Mouse (Mus musculus): ENCODE data around the gene Zfp94. TPM values are rescaled to one million over a fixed set of nuclear protein-coding genes. Genes with fewer than 3 reads are reported as not detected.

Zfp94 gene
- polyA plus RNA-seq, 1 experiment from 2014 or later: 10.4 TPM

- Histone ChIP-seq H3K36me3 (peaks cover 10% of the 10 kb centered on the region; the same call in 1 of the 2 replicates), H3K9ac (no peak overlapping the region), H3K4me2 (peak overlapping the region; percentile 71), H3K4me3 (no peak overlapping the region; the same call in 1 of the 2 replicates), H3K27ac (no peak overlapping the region), H3K9me3 (no peaks in the 10 kb centered on the region), H3K4me1 (0 out of 2 replicates have a peak, but pooled peaks cover 3% of the 10 kb centered on the region), H3K27me3 (no peaks in the 10 kb centered on the region)
- WGBS: 66% methylated on average over 3 of the region's 3 CpGs
- ATAC-seq (ENCODE audit: borderline replicate concordance, extremely low read depth, low FRiP score, low TSS enrichment): 0 out of 2 replicates have a peak, but pooled peaks have one; percentile 1
Observed at GRCm38 (mm10) chr7:24269256-24269655, 47.2 kb downstream of the Zfp94 start.

GRCm38 (mm10) chr7:24268176-24269155 is 48.0 kb downstream of the Zfp94 start:
- H3K4me3 ChIP-seq: no peak overlapping the region
- H3K27ac ChIP-seq: no peak overlapping the region
- 0 out of 2 replicates have a peak, but pooled peaks cover 4% of the 10 kb centered on the region for H3K36me3 ChIP-seq
- no peaks in the 10 kb centered on the region for H3K27me3 ChIP-seq
- no peak for ATAC-seq (ENCODE audit: borderline replicate concordance, extremely low read depth, low FRiP score, low TSS enrichment)
- H3K9ac ChIP-seq: no peak overlapping the region
- H3K4me2 ChIP-seq: no peak overlapping the region
- H3K4me1 ChIP-seq: 0 out of 2 replicates have a peak, but pooled peaks cover 3% of the 10 kb centered on the region
- H3K9me3 ChIP-seq: no peaks in the 10 kb centered on the region
- WGBS: 73% methylated on average over 24 of the region's 24 CpGs

DNA sequence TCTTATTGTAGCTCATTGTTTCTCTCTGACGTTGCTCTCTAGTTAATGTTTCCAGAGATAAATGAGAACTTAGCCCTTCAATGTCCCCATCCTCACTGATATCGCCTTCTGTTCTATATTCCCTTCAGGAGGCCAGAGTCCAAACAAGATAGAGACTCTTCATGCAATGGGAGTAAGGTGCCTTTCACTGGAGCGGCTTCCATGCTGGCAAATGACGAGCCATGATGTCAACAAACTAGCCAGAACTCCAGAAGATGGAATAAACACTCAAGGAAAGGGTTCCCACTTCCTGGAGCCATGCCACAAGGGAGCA is 56.5 kb downstream of the Zfp94 start:
- Histone ChIP-seq H3K27me3 (no peaks in the 10 kb centered on the region), H3K9ac (no peak overlapping the region), H3K9me3 (no peaks in the 10 kb centered on the region), H3K4me3 (no peak overlapping the region), H3K36me3 (peaks cover 10% of the 10 kb centered on the region; the same call in 1 of the 2 replicates), H3K27ac (no peak overlapping the region), H3K4me1 (peaks cover 4% of the 10 kb centered on the region), H3K4me2 (no peak overlapping the region)
- no peak for ATAC-seq (ENCODE audit: borderline replicate concordance, extremely low read depth, low FRiP score, low TSS enrichment)
- WGBS: 81% methylated on average over 4 of the region's 4 CpGs

DNA sequence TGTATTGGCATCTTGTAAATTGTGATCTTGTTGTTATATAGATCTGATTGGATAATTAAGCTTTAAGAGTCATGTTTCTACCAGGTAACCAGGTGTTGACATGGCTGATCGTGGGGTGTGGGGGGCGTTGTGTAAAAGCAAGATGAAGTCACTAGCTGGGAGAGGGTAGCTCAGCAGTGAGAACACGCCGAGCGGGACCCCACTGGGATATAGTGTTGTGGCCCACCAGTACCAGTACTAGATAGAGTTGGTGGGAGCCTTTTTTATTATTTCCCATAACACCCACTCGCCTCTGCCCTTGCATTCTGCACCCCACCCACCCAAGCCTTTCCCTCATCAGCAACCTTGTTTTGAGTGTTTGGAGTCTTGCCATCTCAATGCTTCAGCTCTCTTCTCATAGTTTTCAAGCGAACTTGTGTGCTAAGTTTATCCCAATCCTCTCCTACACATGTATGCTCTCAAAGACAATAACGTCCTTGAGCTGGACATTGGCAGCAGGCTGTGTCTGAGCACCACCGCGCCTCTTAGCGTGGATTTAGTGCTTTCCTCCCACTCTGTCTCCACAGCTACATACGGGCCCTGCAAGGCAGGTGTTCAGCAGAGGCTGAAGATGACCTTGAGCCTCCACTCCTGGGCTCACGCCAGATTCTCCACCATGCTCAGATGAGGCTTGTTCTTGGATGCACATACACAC is 57.0 kb downstream of the Zfp94 start:
- Histone ChIP-seq H3K4me2 (no peak overlapping the region), H3K4me3 (no peak overlapping the region), H3K9me3 (no peaks in the 10 kb centered on the region), H3K27ac (no peak overlapping the region), H3K36me3 (peaks cover 10% of the 10 kb centered on the region; the same call in 1 of the 2 replicates), H3K4me1 (peaks cover 4% of the 10 kb centered on the region), H3K27me3 (no peaks in the 10 kb centered on the region), H3K9ac (no peak overlapping the region)
- ATAC-seq (ENCODE audit: borderline replicate concordance, extremely low read depth, low FRiP score, low TSS enrichment): no peak
- 84% methylated on average over 13 of the region's 13 CpGs for WGBS

GRCm38 (mm10) chr7:24254633-24255474 is 61.6 kb downstream of the Zfp94 start, which contains the start of gene Zfp108:
Gene Zfp108, plus strand, starts transcription at chr7:24254794.
- no peak within 1 kb of the TSS for H3K27ac ChIP-seq
- WGBS: 17% methylated on average over 21 of the region's 21 CpGs

GRCm38 (mm10) chr7:24253779-24254615 is 62.5 kb downstream of the Zfp94 start:
- peak; percentile 39; the same call in 1 of the 2 replicates for ATAC-seq (ENCODE audit: borderline replicate concordance, extremely low read depth, low FRiP score, low TSS enrichment)
- H3K4me3 ChIP-seq: peak overlapping the region; percentile 56
- no peak overlapping the region for H3K9ac ChIP-seq
- 62% methylated on average over 9 of the region's 9 CpGs for WGBS
- H3K36me3 ChIP-seq: no peaks in the 10 kb centered on the region
- peaks cover 4% of the 10 kb centered on the region for H3K4me1 ChIP-seq
- peak overlapping the region; percentile 72 for H3K4me2 ChIP-seq
- H3K27me3 ChIP-seq: no peaks in the 10 kb centered on the region
- H3K27ac ChIP-seq: no peak overlapping the region
- no peaks in the 10 kb centered on the region for H3K9me3 ChIP-seq

More at GRCm38 (mm10) chr7:24254633-24255474, 61.6 kb downstream of the Zfp94 start, which contains the start of gene Zfp108:
- Histone ChIP-seq H3K9me3 (no peaks in the 10 kb centered on the region), H3K4me1 (peaks cover 4% of the 10 kb centered on the region), H3K36me3 (peaks cover 2% of the 10 kb centered on the region; the same call in 1 of the 2 replicates), H3K4me2 (peak within 1 kb of the TSS; percentile 72), H3K27me3 (no peaks in the 10 kb centered on the region), H3K4me3 (peak within 1 kb of the TSS; percentile 56), H3K9ac (peak within 1 kb of the TSS; percentile 56)
- peak; percentile 85 for ATAC-seq (ENCODE audit: borderline replicate concordance, extremely low read depth, low FRiP score, low TSS enrichment)

Small RNAs within 50 kb of the gene (microRNA-seq; reads per million reads assigned to microRNA genes)
- gene Gm27592: not detected

Other genes with a start within 250 kb of the Zfp94 start
- 18.3 and 19.6 TPM in 2 replicates for gene Zfp180, start 234.7 kb downstream of the Zfp94 start, polyA plus RNA-seq (2015; fragmentation: Nextera tagmentation; extraction: Ambion mirVana)
- 4.5 and 6.3 TPM in 2 replicates for gene Zfp112, start 204.4 kb downstream of the Zfp94 start, polyA plus RNA-seq (2015; fragmentation: Nextera tagmentation; extraction: Ambion mirVana)
- 16.6 and 18.5 TPM in 2 replicates for gene Zfp235, start 182.5 kb downstream of the Zfp94 start, polyA plus RNA-seq (2015; fragmentation: Nextera tagmentation; extraction: Ambion mirVana)
- gene Zfp114, start 141.6 kb downstream of the Zfp94 start, polyA plus RNA-seq (2015; fragmentation: Nextera tagmentation; extraction: Ambion mirVana): 5.7 and 6.4 TPM in 2 replicates
- 10.5 and 12.4 TPM in 2 replicates for gene Zfp111, start 105.2 kb downstream of the Zfp94 start, polyA plus RNA-seq (2015; fragmentation: Nextera tagmentation; extraction: Ambion mirVana)
- 5.1 and 6.5 TPM in 2 replicates for gene Zfp109, start 79.1 kb downstream of the Zfp94 start, polyA plus RNA-seq (2015; fragmentation: Nextera tagmentation; extraction: Ambion mirVana)
- gene Zfp108, start 61.9 kb downstream of the Zfp94 start, polyA plus RNA-seq (2015; fragmentation: Nextera tagmentation; extraction: Ambion mirVana): 3.8 and 3.9 TPM in 2 replicates
- gene Zfp93, start 46.2 kb downstream of the Zfp94 start, polyA plus RNA-seq (2015; fragmentation: Nextera tagmentation; extraction: Ambion mirVana): 8.7 and 9.3 TPM in 2 replicates
- 36.2 and 37.9 TPM in 2 replicates for gene Zfp61, start 15.4 kb downstream of the Zfp94 start, polyA plus RNA-seq (2015; fragmentation: Nextera tagmentation; extraction: Ambion mirVana)
- not detected in 2 replicates for gene Tescl, start 17.3 kb upstream of the Zfp94 start, polyA plus RNA-seq (2015; fragmentation: Nextera tagmentation; extraction: Ambion mirVana)
- gene Lypd5, start 32.5 kb upstream of the Zfp94 start, polyA plus RNA-seq (2015; fragmentation: Nextera tagmentation; extraction: Ambion mirVana): not detected in 2 replicates
- 3.5 and 4.7 TPM in 2 replicates for gene Kcnn4, start 53.6 kb upstream of the Zfp94 start, polyA plus RNA-seq (2015; fragmentation: Nextera tagmentation; extraction: Ambion mirVana)
- 22.5 and 23.9 TPM in 2 replicates for gene Smg9, start 83.0 kb upstream of the Zfp94 start, polyA plus RNA-seq (2015; fragmentation: Nextera tagmentation; extraction: Ambion mirVana)
- not detected in 2 replicates for gene Irgc1, start 135.6 kb upstream of the Zfp94 start, polyA plus RNA-seq (2015; fragmentation: Nextera tagmentation; extraction: Ambion mirVana)
- gene Plaur, start 145.8 kb upstream of the Zfp94 start, polyA plus RNA-seq (2015; fragmentation: Nextera tagmentation; extraction: Ambion mirVana): 17.5 and 18.6 TPM in 2 replicates
- 2.8 and 3.5 TPM in 2 replicates for gene Cadm4, start 165.4 kb upstream of the Zfp94 start, polyA plus RNA-seq (2015; fragmentation: Nextera tagmentation; extraction: Ambion mirVana)
- gene Zfp428, start 190.3 kb upstream of the Zfp94 start, polyA plus RNA-seq (2015; fragmentation: Nextera tagmentation; extraction: Ambion mirVana): 42.7 and 47.2 TPM in 2 replicates
- 0.19 and 0.47 TPM in 2 replicates for gene AC161166.1, start 195.8 kb upstream of the Zfp94 start, polyA plus RNA-seq (2015; fragmentation: Nextera tagmentation; extraction: Ambion mirVana)
- gene Irgq, start 214.0 kb upstream of the Zfp94 start, polyA plus RNA-seq (2015; fragmentation: Nextera tagmentation; extraction: Ambion mirVana): 7.8 and 7.9 TPM in 2 replicates
- gene Pinlyp, start 229.5 kb upstream of the Zfp94 start, polyA plus RNA-seq (2015; fragmentation: Nextera tagmentation; extraction: Ambion mirVana): 0.39 and 0.54 TPM in 2 replicates
- gene Xrcc1, start 229.6 kb upstream of the Zfp94 start, polyA plus RNA-seq (2015; fragmentation: Nextera tagmentation; extraction: Ambion mirVana): 109 and 118 TPM in 2 replicates

Measured in lung, embryonic 15.5 days (tissue).